Mouse (Mus musculus) liver, embryonic 14.5 days (tissue): Measurements from ENCODE around the gene Cnot1.

Source experiments
- CTCF ChIP-seq: IDR thresholded peaks from 2 replicates; pipeline ENCODE4 v1.5.1; 2016; ENCODE audit warnings: antibody characterized with exemption, low read depth, control low read depth
- EP300 ChIP-seq: IDR thresholded peaks from 2 replicates; pipeline ENCODE4 v1.6.1; 2016; ENCODE audit warnings: antibody characterized with exemption, low read depth

DNA sequence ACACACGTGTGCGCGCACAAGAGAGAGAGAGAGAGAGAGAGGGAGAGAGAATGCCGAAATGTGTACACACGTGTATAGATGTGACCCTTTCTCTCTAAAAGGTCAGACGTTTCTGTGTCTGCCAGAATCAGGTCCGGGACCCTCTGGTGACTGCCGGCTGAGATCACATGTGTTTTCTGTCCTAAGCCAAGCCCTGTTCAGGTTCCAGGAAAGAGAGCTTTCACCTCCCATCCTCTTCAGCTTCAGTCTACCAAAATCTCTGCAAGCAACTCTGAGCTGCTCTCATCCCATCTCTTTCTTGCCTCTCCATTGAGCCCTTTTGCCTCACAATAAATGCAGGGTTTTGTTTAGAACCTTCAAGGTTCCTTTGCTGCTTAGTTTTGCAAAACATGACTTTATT lies 110.6 kb downstream of the Cnot1 start:
- TF ChIP-seq CTCF (no peak), EP300 (no peak)
